8 mouse cellular contexts compared by ENCODE assay signal in genomic region chr11:34212853-34213252, GRCm38 (mm10). TPM values are rescaled to one million over a fixed set of nuclear protein-coding genes. Genes with fewer than 3 reads are reported as not detected.
DNase-seq lines count a peak whose midpoint lies in the region; ATAC-seq and TF ChIP-seq lines count a peak whose summit lies in the region.

No protein-coding gene starts in this region.

- H3K4me3 ChIP-seq in neural tube, embryonic 15.5 days (replicated peaks): no peak overlapping the region
- H3K4me3 ChIP-seq in bone marrow, adult 2 months (replicated peaks; ENCODE audit: control insufficient read depth, low read depth, low read length): no peak overlapping the region
- H3K4me3 ChIP-seq in embryonic facial prominence, embryonic 10.5 days: no peak overlapping the region
- H3K4me3 ChIP-seq in hindbrain, postnatal 0 days (ENCODE audit: low read length): no peak overlapping the region

- intact Hi-C loops in left cerebral cortex, postnatal 14 days (cut with DNase I): loop anchor here (1.0 to 10.0 kb wide), 5 partner anchors 64 to 478 kb away; no protein-coding TSS in a partner anchor

- no peak for TF ChIP-seq POLR2A in bone marrow, adult 2 months (IDR thresholded peaks at IDR 0.05; ENCODE audit: borderline replicate concordance, control insufficient read depth, low read depth, low read length)

- no peaks in the 10 kb centered on the region for H3K4me1 ChIP-seq in neural tube, embryonic 15.5 days
- H3K4me1 ChIP-seq in bone marrow, adult 2 months (ENCODE audit: control insufficient read depth, insufficient read depth, low read length): no peaks in the 10 kb centered on the region; the same call in 1 of the 2 replicates
- H3K4me1 ChIP-seq in embryonic facial prominence, embryonic 10.5 days: no peaks in the 10 kb centered on the region
- no peaks in the 10 kb centered on the region for H3K4me1 ChIP-seq in hindbrain, postnatal 0 days (ENCODE audit: insufficient read depth, low read length)

- TF ChIP-seq CTCF in bone marrow, adult 2 months (IDR thresholded peaks at IDR 0.05; ENCODE audit: control insufficient read depth, insufficient read depth, low read length): peak; percentile 1; the same call in 1 of the 2 replicates
- peak; percentile 75 for TF ChIP-seq CTCF in hindbrain, postnatal 0 days (IDR thresholded peaks at IDR 0.05; ENCODE audit: low read depth)

- WGBS in neural tube, embryonic 15.5 days: 15% methylated on average over 5 of the region's 5 CpGs
- 21% methylated on average over 5 of the region's 5 CpGs for WGBS in bone marrow, adult 2 months
- 22% methylated on average over 5 of the region's 5 CpGs for WGBS in embryonic facial prominence, embryonic 10.5 days
- 16% methylated on average over 5 of the region's 5 CpGs for WGBS in hindbrain, postnatal 0 days

- peak; percentile 72 for DNase-seq in neural tube, embryonic 10.5 days (ENCODE audit: extremely low spot score, low spot score)
- peak; percentile 52 for DNase-seq in embryonic facial prominence, embryonic 10.5 days (ENCODE audit: low spot score)
- peak; percentile 89 for DNase-seq in hindbrain, postnatal 0 days (ENCODE audit: low spot score)
- peak; percentile 85 to 89 for DNase-seq in left cerebral cortex, postnatal 14 days (ENCODE audit: low spot score in 2 of 2)
- peak; percentile 34 to 53 for DNase-seq in natural killer cell, adult 2 months (ENCODE audit: low spot score in 2 of 2)
- peak; percentile 64 for DNase-seq in thymus, postnatal 14 days

- no peak overlapping the region for H3K9ac ChIP-seq in neural tube, embryonic 15.5 days (replicated peaks)
- H3K9ac ChIP-seq in hindbrain, postnatal 0 days (replicated peaks; ENCODE audit: low read length): no peak overlapping the region

- H3K4me2 ChIP-seq in neural tube, embryonic 15.5 days: no peak overlapping the region
- no peak overlapping the region for H3K4me2 ChIP-seq in hindbrain, postnatal 0 days (ENCODE audit: low read depth, low read length)

- H3K36me3 ChIP-seq in neural tube, embryonic 15.5 days: no peaks in the 10 kb centered on the region
- no peaks in the 10 kb centered on the region for H3K36me3 ChIP-seq in embryonic facial prominence, embryonic 10.5 days (replicated peaks)
- H3K36me3 ChIP-seq in hindbrain, postnatal 0 days (ENCODE audit: insufficient read depth, low read length): no peaks in the 10 kb centered on the region

- no peak; the same call in 1 of the 2 replicates for ATAC-seq in neural tube, embryonic 15.5 days (ENCODE audit: low FRiP score)
- peak; percentile 56 for ATAC-seq in hindbrain, postnatal 0 days

- no peak overlapping the region for H3K27ac ChIP-seq in neural tube, embryonic 15.5 days (replicated peaks)
- H3K27ac ChIP-seq in bone marrow, adult 2 months (ENCODE audit: control insufficient read depth, insufficient read depth, low read depth, low read length, poor library complexity): no peak overlapping the region
- no peak overlapping the region for H3K27ac ChIP-seq in embryonic facial prominence, embryonic 10.5 days (replicated peaks)
- no peak overlapping the region for H3K27ac ChIP-seq in hindbrain, postnatal 0 days

- no peaks in the 10 kb centered on the region for H3K27me3 ChIP-seq in neural tube, embryonic 15.5 days (replicated peaks)
- no peaks in the 10 kb centered on the region for H3K27me3 ChIP-seq in embryonic facial prominence, embryonic 10.5 days (replicated peaks; ENCODE audit: low read depth, poor library complexity, severe bottlenecking)
- H3K27me3 ChIP-seq in hindbrain, postnatal 0 days (ENCODE audit: insufficient read depth, low read length): no peaks in the 10 kb centered on the region

- H3K9me3 ChIP-seq in neural tube, embryonic 15.5 days (replicated peaks): no peaks in the 10 kb centered on the region
- no peaks in the 10 kb centered on the region for H3K9me3 ChIP-seq in embryonic facial prominence, embryonic 10.5 days
- no peaks in the 10 kb centered on the region for H3K9me3 ChIP-seq in hindbrain, postnatal 0 days (ENCODE audit: low read length)

RNA-seq across cellular contexts. Expression of gene Foxi1, which starts 5.0 kb away (rescaled TPM):
- not detected in 2 replicates for polyA plus RNA-seq in neural tube, embryonic 15.5 days (2015; fragmentation: Nextera tagmentation; extraction: Ambion mirVana)
- polyA plus RNA-seq in bone marrow, adult 2 months (2011; ENCODE audit: insufficient read depth, insufficient read length, low replicate concordance, missing spikeins): not detected in 2 replicates
- 0.14 TPM in 1 of 2 replicates, not detected in the other for polyA plus RNA-seq in embryonic facial prominence, embryonic 10.5 days (2016; fragmentation: Nextera tagmentation; extraction: Ambion mirVana)
- not detected in 2 replicates for total RNA-seq in hindbrain, postnatal 0 days (2014; rRNA removed)
- not detected in 2 replicates for polyA plus RNA-seq in hindbrain, postnatal 0 days (2015; fragmentation: Nextera tagmentation; extraction: Ambion mirVana)
- not detected for total RNA-seq in left cerebral cortex, postnatal 14 days (2021)
